Mouse (Mus musculus): ENCODE results near the gene a. TPM values are rescaled to one million over a fixed set of nuclear protein-coding genes. Genes with fewer than 3 reads are reported as not detected.
A peak's percentile ranks its signal among the peaks of the same experiment; 100 is the strongest.
"Not testable (repeated sequence)": the region's sequence is repeated elsewhere in the genome, so short reads cannot be mapped to it uniquely, and the experiment has no call there.

Gene a
- polyA plus RNA-seq, 1 experiment from 2014 or later, result 0.42 TPM

GRCm38 (mm10) chr2:154891585-154891984 lies 100.4 kb downstream of the a start:
- no peak for TF ChIP-seq CTCF (IDR thresholded peaks at IDR 0.05; ENCODE audit: low read depth)
- H3K4me3 ChIP-seq (replicated peaks; ENCODE audit: low read depth, low read length), result peak overlapping the region; percentile 86
- peak overlapping the region; percentile 91 for H3K9ac ChIP-seq (ENCODE audit: low read depth, low read length)
- DNase-seq (ENCODE audit: low spot score) (peak; percentile 31), ATAC-seq (replicated peaks; ENCODE audit: low FRiP score, low read depth) (no peak)
- peak overlapping the region; percentile 64 for H3K4me2 ChIP-seq (ENCODE audit: low read length)
- H3K27ac ChIP-seq, result peak overlapping the region; percentile 91; the same call in 1 of the 2 replicates
- H3K27me3 ChIP-seq (ENCODE audit: insufficient read depth, low read length), result no peaks in the 10 kb centered on the region
- WGBS, result 9% methylated on average over 2 of the region's 2 CpGs
- peaks cover 11% of the 10 kb centered on the region; the same call in 1 of the 2 replicates for H3K36me3 ChIP-seq (ENCODE audit: insufficient read depth, low read length)
- H3K4me1 ChIP-seq (replicated peaks; ENCODE audit: insufficient read depth, low read length), result 0 out of 2 replicates have a peak, but pooled peaks cover 6% of the 10 kb centered on the region
- H3K9me3 ChIP-seq (replicated peaks; ENCODE audit: low read length), result no peaks in the 10 kb centered on the region

GRCm38 (mm10) chr2:154892201-154893044 lies 101.2 kb downstream of the a start, which contains the start of gene Eif2s2:
Gene Eif2s2 (minus strand): TSS chr2:154892935.
- TF ChIP-seq CTCF (IDR thresholded peaks at IDR 0.05; ENCODE audit: low read depth), result no peak

GRCm38 (mm10) chr2:154893045-154893385 lies 101.8 kb downstream of the a start:
- ATAC-seq (replicated peaks; ENCODE audit: low FRiP score, low read depth) (no peak), DNase-seq (ENCODE audit: low spot score) (no peak)
- H3K4me3 ChIP-seq (replicated peaks; ENCODE audit: low read depth, low read length), result peak overlapping the region; percentile 86
- H3K4me2 ChIP-seq (ENCODE audit: low read length), result peak overlapping the region; percentile 64
- TF ChIP-seq CTCF (IDR thresholded peaks at IDR 0.05; ENCODE audit: low read depth), result no peak
- 0 out of 2 replicates have a peak, but pooled peaks cover 6% of the 10 kb centered on the region for H3K4me1 ChIP-seq (replicated peaks; ENCODE audit: insufficient read depth, low read length)
- no peaks in the 10 kb centered on the region for H3K27me3 ChIP-seq (ENCODE audit: insufficient read depth, low read length)
- H3K9me3 ChIP-seq (replicated peaks; ENCODE audit: low read length), result no peaks in the 10 kb centered on the region
- no peak overlapping the region for H3K27ac ChIP-seq
- WGBS, result 8% methylated on average over 12 of the region's 12 CpGs
- peak overlapping the region; percentile 49; the same call in 1 of the 2 replicates for H3K9ac ChIP-seq (ENCODE audit: low read depth, low read length)
- H3K36me3 ChIP-seq (ENCODE audit: insufficient read depth, low read length), result peaks cover under 1% of the 10 kb centered on the region; the same call in 1 of the 2 replicates

More at GRCm38 (mm10) chr2:154892201-154893044, 101.2 kb downstream of the a start, which contains the start of gene Eif2s2:
- ATAC-seq (replicated peaks; ENCODE audit: low FRiP score, low read depth) (peak; percentile 93), DNase-seq (ENCODE audit: low spot score) (peak; percentile 99)
- Histone ChIP-seq H3K27me3 (ENCODE audit: insufficient read depth, low read length) (no peaks in the 10 kb centered on the region), H3K4me3 (replicated peaks; ENCODE audit: low read depth, low read length) (peak within 1 kb of the TSS; percentile 86), H3K9ac (ENCODE audit: low read depth, low read length) (peak within 1 kb of the TSS; percentile 91), H3K36me3 (ENCODE audit: insufficient read depth, low read length) (peaks cover 4% of the 10 kb centered on the region; the same call in 1 of the 2 replicates), H3K9me3 (replicated peaks; ENCODE audit: low read length) (no peaks in the 10 kb centered on the region), H3K4me1 (replicated peaks; ENCODE audit: insufficient read depth, low read length) (0 out of 2 replicates have a peak, but pooled peaks cover 6% of the 10 kb centered on the region), H3K27ac (peak within 1 kb of the TSS; percentile 91), H3K4me2 (ENCODE audit: low read length) (peak within 1 kb of the TSS; percentile 64)
- WGBS, result under 1% methylated on average over 75 of the region's 75 CpGs

- ATAC-seq (replicated peaks; ENCODE audit: low FRiP score, low read depth), result no peak
These were observed 102.3 kb downstream of the a start for GRCm38 (mm10) chr2:154893548-154893947.

GRCm38 (mm10) chr2:154899004-154899403 lies 107.8 kb downstream of the a start:
- H3K36me3 ChIP-seq (ENCODE audit: insufficient read depth, low read length), result not testable (repeated sequence)
- 85% methylated on average over 8 of the region's 8 CpGs for WGBS

More at GRCm38 (mm10) chr2:154893548-154893947, 102.3 kb downstream of the a start:
- Histone ChIP-seq H3K27ac (no peak overlapping the region), H3K4me1 (replicated peaks; ENCODE audit: insufficient read depth, low read length) (0 out of 2 replicates have a peak, but pooled peaks cover 6% of the 10 kb centered on the region), H3K9ac (ENCODE audit: low read depth, low read length) (no peak overlapping the region), H3K4me3 (replicated peaks; ENCODE audit: low read depth, low read length) (no peak overlapping the region), H3K9me3 (replicated peaks; ENCODE audit: low read length) (no peaks in the 10 kb centered on the region), H3K27me3 (ENCODE audit: insufficient read depth, low read length) (no peaks in the 10 kb centered on the region), H3K36me3 (ENCODE audit: insufficient read depth, low read length) (no peaks in the 10 kb centered on the region), H3K4me2 (ENCODE audit: low read length) (peak overlapping the region; percentile 64; the same call in 1 of the 2 replicates)
- no peak for DNase-seq (ENCODE audit: low spot score)
- WGBS, result 66% methylated on average over 4 of the region's 4 CpGs
- TF ChIP-seq CTCF (IDR thresholded peaks at IDR 0.05; ENCODE audit: low read depth), result no peak

GRCm38 (mm10) chr2:154899412-154899811 lies 108.2 kb downstream of the a start:
- DNase-seq (ENCODE audit: low spot score); H3K9me3 ChIP-seq (replicated peaks; ENCODE audit: low read length); H3K27me3 ChIP-seq (ENCODE audit: insufficient read depth, low read length); H3K27ac ChIP-seq; H3K36me3 ChIP-seq (ENCODE audit: insufficient read depth, low read length); ATAC-seq (replicated peaks; ENCODE audit: low FRiP score, low read depth); H3K4me2 ChIP-seq (ENCODE audit: low read length); H3K4me1 ChIP-seq (replicated peaks; ENCODE audit: insufficient read depth, low read length); H3K9ac ChIP-seq (ENCODE audit: low read depth, low read length); H3K4me3 ChIP-seq (replicated peaks; ENCODE audit: low read depth, low read length): not testable (repeated sequence)
- WGBS, result 85% methylated on average over 4 of the region's 4 CpGs

More at GRCm38 (mm10) chr2:154899004-154899403, 107.8 kb downstream of the a start:
- not testable (repeated sequence) for H3K4me1 ChIP-seq (replicated peaks; ENCODE audit: insufficient read depth, low read length); H3K4me2 ChIP-seq (ENCODE audit: low read length); DNase-seq (ENCODE audit: low spot score); H3K9ac ChIP-seq (ENCODE audit: low read depth, low read length); H3K27me3 ChIP-seq (ENCODE audit: insufficient read depth, low read length); H3K9me3 ChIP-seq (replicated peaks; ENCODE audit: low read length); H3K4me3 ChIP-seq (replicated peaks; ENCODE audit: low read depth, low read length); H3K27ac ChIP-seq; ATAC-seq (replicated peaks; ENCODE audit: low FRiP score, low read depth)
